Mouse (Mus musculus) forebrain, embryonic 14.5 days (tissue): ENCODE data around the gene Atxn7l1. TPM values are rescaled to one million over a fixed set of nuclear protein-coding genes. Genes with fewer than 3 reads are reported as not detected.
A peak's percentile ranks its signal among the peaks of the same experiment; 100 is the strongest.

Experiments used
- ATAC-seq: fragments of 200-750 bp; cut with Nextera tagmentation; 2 replicates; pipeline ENCODE4 v1.8.0; 2017; ENCODE audit warnings: mild to moderate bottlenecking, moderate library complexity
- DNase-seq: peaks from one replicate; pipeline ENCODE4 v3.0.0-alpha.2; 2015; ENCODE audit warnings: low spot score
- H3K27ac ChIP-seq: fragments of 300-500 bp; sonication (generic); 2 replicates; pipeline ENCODE4 v1.5.1; 2014; ENCODE audit warnings: low read depth, mild to moderate bottlenecking, control low read depth, low read length, moderate library complexity
- H3K27me3 ChIP-seq: fragments of 300-500 bp; sonication (generic); replicated peaks from 2 replicates; pipeline ENCODE4 v1.6.1; 2014; ENCODE audit warnings: low read length, control low read depth, mixed read lengths; ENCODE audit not compliant: control insufficient read depth, insufficient read depth
- H3K36me3 ChIP-seq: fragments of 300-500 bp; sonication (generic); 2 replicates; pipeline ENCODE4 v1.6.1; 2014; ENCODE audit warnings: low read length, control low read depth; ENCODE audit not compliant: control insufficient read depth, insufficient read depth
- H3K4me1 ChIP-seq: fragments of 300-500 bp; sonication (generic); 2 replicates; pipeline ENCODE4 v1.6.1; 2014; ENCODE audit warnings: antibody characterized with exemption, low read length, control low read depth; ENCODE audit not compliant: control insufficient read depth, insufficient read depth
- H3K4me2 ChIP-seq: fragments of 300-500 bp; sonication (generic); 2 replicates; pipeline ENCODE4 v1.6.1; 2014; ENCODE audit warnings: mild to moderate bottlenecking, control low read depth, low read length
- H3K4me3 ChIP-seq: fragments of 300-500 bp; sonication (generic); 2 replicates; pipeline ENCODE4 v1.5.1; 2014; ENCODE audit warnings: low read depth, low read length, control low read depth
- H3K9ac ChIP-seq: fragments of 300-500 bp; sonication (generic); 2 replicates; pipeline ENCODE4 v1.6.1; 2014; ENCODE audit warnings: mild to moderate bottlenecking, low read length, control low read depth, moderate library complexity
- H3K9me3 ChIP-seq: fragments of 300-500 bp; sonication (generic); replicated peaks from 2 replicates; pipeline ENCODE4 v1.6.1; 2016; ENCODE audit warnings: low read length, control low read depth, mixed read lengths; ENCODE audit not compliant: control insufficient read depth
- WGBS: fragments of 180-500 bp; shearing (Covaris S2); extraction: QIAGEN DNeasy Blood & Tissue Kit; methylation state at CpG from one replicate; pipeline ENCODE4 v1.1.7; 2014; 5-methylcytosine and 5-hydroxymethylcytosine counted together
- polyA plus RNA-seq: library from polyadenylated mRNA; unstranded; fragments of >200 nt; fragmentation: Nextera tagmentation; extraction: Ambion mirVana; gene quantifications from 2 replicates; pipeline ENCODE4 v1.2.1, GENCODE M21; 2014

Atxn7l1 gene
- polyA plus RNA-seq, 1 experiment from 2014 or later = 18.1 TPM

DNA sequence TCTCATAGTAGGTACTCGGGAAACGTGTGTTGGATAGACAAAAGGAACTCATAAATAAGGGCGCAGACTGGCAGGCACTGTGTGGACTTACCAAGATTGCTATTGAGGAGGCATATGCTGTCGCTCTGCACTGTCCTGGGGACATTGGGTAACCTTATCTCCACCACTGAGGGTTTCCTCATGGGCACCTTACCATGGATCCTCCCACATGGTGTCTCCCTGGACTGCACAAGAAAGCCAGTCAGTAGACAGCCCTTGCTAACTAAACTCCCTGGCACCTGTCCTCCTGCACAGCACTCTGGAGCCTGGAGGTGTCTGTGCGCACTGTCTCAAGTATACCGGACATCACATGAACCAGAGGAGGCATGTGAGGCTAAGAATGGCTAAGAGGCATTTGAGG lies 108.9 kb downstream of the Atxn7l1 start:
- Histone ChIP-seq H3K4me1 (peaks cover 3% of the 10 kb centered on the region; the same call in 1 of the 2 replicates), H3K4me2 (no peak overlapping the region), H3K27ac (no peak overlapping the region), H3K27me3 (no peaks in the 10 kb centered on the region), H3K9me3 (no peaks in the 10 kb centered on the region), H3K9ac (no peak overlapping the region), H3K4me3 (no peak overlapping the region), H3K36me3 (no peaks in the 10 kb centered on the region)
- ATAC-seq (no peak), DNase-seq (no peak)
- WGBS = 97% methylated on average over 6 of the region's 6 CpGs

DNA sequence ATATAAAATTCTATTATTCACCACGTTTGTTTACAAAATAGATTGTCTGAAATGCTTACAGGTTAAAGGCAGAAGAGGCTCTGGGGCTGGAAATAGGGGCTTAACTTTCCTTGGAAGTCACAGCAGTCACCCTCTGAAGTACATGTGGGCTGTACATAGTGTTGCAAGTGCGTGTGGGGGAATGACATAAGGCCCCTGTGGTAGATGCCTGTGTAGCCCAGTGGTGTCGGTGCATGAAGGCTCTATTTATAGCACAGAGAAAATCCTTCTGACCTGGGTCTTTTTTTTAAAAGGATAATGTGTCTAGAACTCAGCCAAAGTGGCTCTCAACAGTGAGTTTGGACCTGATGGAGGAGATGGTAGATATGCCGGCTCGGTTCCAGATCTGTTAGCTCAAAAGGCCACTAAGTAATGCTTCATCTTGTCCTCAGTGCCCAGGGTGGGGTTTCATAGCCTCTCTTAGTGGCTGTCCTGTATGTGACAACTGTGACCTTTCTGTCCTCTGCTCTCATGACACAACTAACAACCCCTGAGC lies 111.6 kb downstream of the Atxn7l1 start:
- no peak overlapping the region for H3K4me2 ChIP-seq
- no peak overlapping the region for H3K9ac ChIP-seq
- H3K27ac ChIP-seq = no peak overlapping the region
- ATAC-seq (no peak), DNase-seq (no peak)
- H3K4me1 ChIP-seq = no peaks in the 10 kb centered on the region
- no peaks in the 10 kb centered on the region for H3K36me3 ChIP-seq
- H3K4me3 ChIP-seq = no peak overlapping the region
- no peaks in the 10 kb centered on the region for H3K27me3 ChIP-seq
- H3K9me3 ChIP-seq = no peaks in the 10 kb centered on the region
- 89% methylated on average over 5 of the region's 5 CpGs for WGBS

DNA sequence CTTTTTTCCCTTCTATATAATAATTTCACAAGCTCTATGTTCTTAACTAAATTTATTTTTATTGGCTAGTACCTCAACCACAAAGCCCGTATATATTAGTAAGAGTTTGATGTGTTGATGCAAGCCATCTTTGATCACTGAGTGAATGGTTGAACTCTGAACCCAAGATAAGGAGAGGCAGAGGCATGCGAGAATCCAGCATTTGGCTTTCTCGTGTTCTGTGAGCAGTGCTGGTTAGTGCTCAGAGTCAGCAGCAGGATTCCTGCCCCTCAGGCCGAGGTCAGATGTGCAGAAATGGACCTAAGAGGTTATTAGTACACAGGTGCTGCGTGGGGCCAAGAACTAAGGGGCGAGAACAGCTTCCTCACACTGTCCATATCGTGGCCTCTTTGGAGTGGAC lies 113.1 kb downstream of the Atxn7l1 start:
- ATAC-seq (no peak), DNase-seq (no peak)
- Histone ChIP-seq H3K4me1 (no peaks in the 10 kb centered on the region), H3K4me2 (no peak overlapping the region), H3K27ac (no peak overlapping the region), H3K4me3 (no peak overlapping the region), H3K36me3 (no peaks in the 10 kb centered on the region), H3K9ac (no peak overlapping the region), H3K9me3 (no peaks in the 10 kb centered on the region), H3K27me3 (no peaks in the 10 kb centered on the region)
- 93% methylated on average over 7 of the region's 7 CpGs for WGBS

- no peak for ATAC-seq
- no peak for DNase-seq
- H3K4me2 ChIP-seq = no peak overlapping the region
- no peak overlapping the region for H3K9ac ChIP-seq
- H3K4me1 ChIP-seq = no peaks in the 10 kb centered on the region
- no peaks in the 10 kb centered on the region for H3K27me3 ChIP-seq
- H3K27ac ChIP-seq = no peak overlapping the region
- H3K4me3 ChIP-seq = no peak overlapping the region
- WGBS = 59% methylated on average over 11 of the region's 11 CpGs
- no peaks in the 10 kb centered on the region for H3K9me3 ChIP-seq
- no peaks in the 10 kb centered on the region for H3K36me3 ChIP-seq
These were observed 118.4 kb downstream of the Atxn7l1 start for GRCm38 (mm10) chr12:33265877-33266276.

- DNase-seq = no peak
- WGBS = 65% methylated on average over 4 of the region's 4 CpGs
These were observed 120.5 kb downstream of the Atxn7l1 start for GRCm38 (mm10) chr12:33267965-33268364.

DNA sequence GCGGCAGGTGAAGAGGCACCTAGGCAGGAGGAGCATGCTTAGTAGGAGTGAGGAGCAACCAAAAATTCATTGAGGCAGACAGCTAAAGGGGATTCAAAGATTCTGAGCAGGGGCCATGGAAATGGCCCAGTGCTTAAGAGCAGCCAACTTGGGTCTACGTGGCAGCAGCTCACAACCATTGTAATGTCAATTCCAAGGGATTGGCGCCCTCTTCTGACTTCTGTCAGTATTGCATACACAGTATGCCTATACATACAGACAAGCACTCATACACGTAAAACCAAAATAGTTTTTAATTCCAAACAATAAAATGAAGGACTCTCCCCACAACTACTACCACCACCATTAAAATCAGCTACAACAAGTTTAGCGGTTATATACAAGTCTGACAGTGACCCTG lies 122.2 kb downstream of the Atxn7l1 start:
- H3K36me3 ChIP-seq = no peaks in the 10 kb centered on the region
- ATAC-seq = peak; percentile 44; the same call in 1 of the 2 replicates
- H3K27me3 ChIP-seq = no peaks in the 10 kb centered on the region
- DNase-seq = peak; percentile 61
- H3K9ac ChIP-seq = no peak overlapping the region
- H3K9me3 ChIP-seq = no peaks in the 10 kb centered on the region
- H3K27ac ChIP-seq = no peak overlapping the region
- H3K4me1 ChIP-seq = no peaks in the 10 kb centered on the region
- no peak overlapping the region for H3K4me2 ChIP-seq
- 71% methylated on average over 5 of the region's 5 CpGs for WGBS
- H3K4me3 ChIP-seq = no peak overlapping the region

More at GRCm38 (mm10) chr12:33267965-33268364, 120.5 kb downstream of the Atxn7l1 start:
- Histone ChIP-seq H3K36me3 (no peaks in the 10 kb centered on the region), H3K9me3 (no peaks in the 10 kb centered on the region), H3K4me1 (no peaks in the 10 kb centered on the region), H3K4me2 (no peak overlapping the region), H3K9ac (no peak overlapping the region), H3K27ac (no peak overlapping the region), H3K4me3 (no peak overlapping the region), H3K27me3 (no peaks in the 10 kb centered on the region)
- ATAC-seq = no peak

DNA sequence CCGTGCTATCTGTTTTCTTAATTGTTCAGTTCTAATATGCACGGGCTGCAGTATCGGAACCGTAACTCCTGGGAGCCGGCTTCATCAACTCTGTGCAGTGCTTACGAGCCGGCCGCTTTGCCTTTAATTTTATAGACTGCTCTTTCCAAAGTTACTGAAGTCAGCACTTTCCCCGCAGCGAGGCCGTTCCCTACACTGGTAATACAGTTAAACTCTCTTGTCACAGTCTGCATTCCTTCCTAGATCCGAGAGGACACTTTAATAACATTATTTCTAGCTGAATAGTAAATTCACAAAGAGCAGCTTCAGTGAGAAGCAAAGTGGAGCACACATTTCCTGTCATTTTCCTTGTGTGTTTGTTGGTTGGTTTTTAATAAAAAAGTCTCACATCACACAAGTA lies 124.4 kb downstream of the Atxn7l1 start:
- no peaks in the 10 kb centered on the region for H3K4me1 ChIP-seq
- H3K9ac ChIP-seq = no peak overlapping the region
- no peaks in the 10 kb centered on the region for H3K27me3 ChIP-seq
- H3K9me3 ChIP-seq = no peaks in the 10 kb centered on the region
- ATAC-seq (no peak), DNase-seq (no peak)
- H3K4me2 ChIP-seq = no peak overlapping the region
- no peaks in the 10 kb centered on the region for H3K36me3 ChIP-seq
- WGBS = 84% methylated on average over 12 of the region's 12 CpGs
- no peak overlapping the region for H3K4me3 ChIP-seq
- no peak overlapping the region for H3K27ac ChIP-seq

- Histone ChIP-seq H3K27ac (no peak overlapping the region), H3K9me3 (no peaks in the 10 kb centered on the region), H3K4me3 (no peak overlapping the region), H3K27me3 (no peaks in the 10 kb centered on the region), H3K4me2 (no peak overlapping the region), H3K9ac (no peak overlapping the region), H3K4me1 (no peaks in the 10 kb centered on the region), H3K36me3 (no peaks in the 10 kb centered on the region)
- ATAC-seq = no peak
- WGBS = 65% methylated on average over 9 of the region's 9 CpGs
- DNase-seq = no peak
These were observed 124.9 kb downstream of the Atxn7l1 start for GRCm38 (mm10) chr12:33272441-33272840.

GRCm38 (mm10) chr12:33273147-33273546 lies 125.7 kb downstream of the Atxn7l1 start:
- Histone ChIP-seq H3K4me2 (no peak overlapping the region), H3K4me1 (no peaks in the 10 kb centered on the region), H3K27ac (no peak overlapping the region), H3K36me3 (no peaks in the 10 kb centered on the region), H3K4me3 (no peak overlapping the region), H3K27me3 (no peaks in the 10 kb centered on the region), H3K9me3 (no peaks in the 10 kb centered on the region), H3K9ac (no peak overlapping the region)
- DNase-seq (no peak), ATAC-seq (peak; percentile 45; the same call in 1 of the 2 replicates)
- WGBS = 61% methylated on average over 4 of the region's 4 CpGs
